Mouse (Mus musculus) testis, postnatal 10 days (tissue): ENCODE data around the gene Plekhg5.

Source experiments
- DNase-seq: peaks from one replicate; pipeline ENCODE4 v3.0.0; 2021; ENCODE audit warnings: low spot score

Gene Plekhg5

DNA sequence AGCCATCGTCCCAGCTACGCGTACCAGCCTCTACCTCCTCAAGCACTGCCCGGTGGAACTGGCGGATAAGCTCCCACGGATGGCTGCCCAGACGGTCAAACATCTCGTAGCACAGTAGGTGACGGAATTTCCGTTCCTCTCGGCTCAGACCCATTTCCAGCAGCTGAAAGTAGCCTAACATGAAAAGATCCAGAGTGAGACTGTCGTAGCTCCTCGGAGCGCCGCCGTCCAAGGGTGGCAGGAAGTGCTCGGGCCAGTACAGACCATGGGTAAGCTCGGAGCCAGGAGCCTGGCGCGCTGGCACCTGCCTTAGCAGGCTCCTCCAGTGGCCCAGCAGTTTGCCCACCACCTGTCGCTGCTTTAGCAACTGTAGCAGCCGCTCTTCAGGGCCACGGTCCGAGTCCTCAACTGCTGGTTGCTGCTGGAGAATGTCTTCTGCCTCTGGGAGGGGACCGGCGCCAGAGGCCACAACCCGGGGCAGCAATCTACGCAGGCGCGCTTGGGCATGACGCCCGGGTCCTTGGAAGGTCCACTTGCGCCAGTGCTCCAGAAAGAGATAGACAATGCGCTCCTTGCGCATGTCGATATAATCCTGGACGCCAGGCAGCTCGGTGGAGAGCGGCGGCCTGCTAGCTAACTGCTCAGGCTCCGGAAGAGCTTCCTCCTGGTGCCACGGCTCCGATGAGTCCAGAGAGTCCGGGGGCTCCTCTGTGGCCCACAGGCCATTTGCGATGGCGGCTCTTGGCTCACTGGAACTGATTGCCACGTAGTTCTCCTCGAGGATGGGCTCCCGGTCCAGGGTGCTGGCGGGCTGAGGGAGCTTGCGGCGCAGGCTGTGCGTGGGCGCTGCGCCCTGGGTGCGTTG, 53.1 kb downstream of the Plekhg5 start:
- DNase-seq: peak; percentile 76

DNA sequence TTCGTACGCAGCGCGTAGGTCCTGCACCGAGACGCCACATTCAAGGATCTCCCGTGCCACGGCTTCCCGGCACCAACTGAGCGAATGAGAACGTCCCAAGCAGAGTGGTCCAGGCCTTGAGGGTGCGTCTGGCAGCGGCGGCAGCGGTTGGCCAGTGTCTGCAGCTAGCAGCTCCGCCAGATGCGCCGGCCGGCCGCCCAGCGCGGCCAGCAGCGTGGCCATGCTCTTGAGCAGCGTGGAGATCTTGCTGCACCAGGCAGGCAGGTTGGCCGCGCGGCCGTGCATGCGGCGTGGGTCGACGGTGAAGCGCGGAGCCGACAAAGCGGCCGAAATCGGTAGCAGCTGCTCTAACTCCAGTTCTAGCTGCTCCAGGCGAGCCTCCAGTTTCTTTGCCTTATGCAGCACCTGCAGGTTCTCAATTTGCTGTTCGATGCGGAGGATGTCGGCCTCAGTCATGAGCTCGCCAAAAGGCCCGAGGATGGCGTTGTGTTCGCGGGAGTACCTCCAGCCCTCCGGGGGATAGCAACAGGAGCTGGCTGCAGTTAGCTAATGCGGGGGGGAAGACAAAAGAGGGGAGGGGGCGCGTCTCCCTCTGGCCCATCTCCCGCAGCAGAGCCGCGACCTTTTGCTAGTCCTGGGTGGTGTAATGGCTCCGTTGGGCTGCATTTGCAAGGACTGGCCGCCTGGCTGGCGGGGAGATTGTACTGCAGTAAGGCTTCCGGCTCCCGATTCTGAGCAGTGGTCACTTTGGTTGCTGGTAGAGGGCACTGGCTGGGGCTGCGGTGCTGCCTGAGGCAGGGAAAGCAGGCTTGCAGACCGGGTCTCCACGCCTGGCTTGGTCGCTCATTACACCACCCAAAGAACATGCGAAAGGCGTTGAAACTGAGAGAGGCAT, 54.0 kb downstream of the Plekhg5 start:
- no peak for DNase-seq

- no peak for DNase-seq
These were observed 55.6 kb downstream of the Plekhg5 start for GRCm38 (mm10) chr4:152127884-152128283.

- DNase-seq: no peak
These were observed 56.5 kb downstream of the Plekhg5 start for GRCm38 (mm10) chr4:152128784-152129183.

GRCm38 (mm10) chr4:152129395-152129930, 57.2 kb downstream of the Plekhg5 start:
- DNase-seq: no peak

- peak; percentile 83 for DNase-seq
These were observed 58.7 kb downstream of the Plekhg5 start for GRCm38 (mm10) chr4:152130771-152131653.

DNA sequence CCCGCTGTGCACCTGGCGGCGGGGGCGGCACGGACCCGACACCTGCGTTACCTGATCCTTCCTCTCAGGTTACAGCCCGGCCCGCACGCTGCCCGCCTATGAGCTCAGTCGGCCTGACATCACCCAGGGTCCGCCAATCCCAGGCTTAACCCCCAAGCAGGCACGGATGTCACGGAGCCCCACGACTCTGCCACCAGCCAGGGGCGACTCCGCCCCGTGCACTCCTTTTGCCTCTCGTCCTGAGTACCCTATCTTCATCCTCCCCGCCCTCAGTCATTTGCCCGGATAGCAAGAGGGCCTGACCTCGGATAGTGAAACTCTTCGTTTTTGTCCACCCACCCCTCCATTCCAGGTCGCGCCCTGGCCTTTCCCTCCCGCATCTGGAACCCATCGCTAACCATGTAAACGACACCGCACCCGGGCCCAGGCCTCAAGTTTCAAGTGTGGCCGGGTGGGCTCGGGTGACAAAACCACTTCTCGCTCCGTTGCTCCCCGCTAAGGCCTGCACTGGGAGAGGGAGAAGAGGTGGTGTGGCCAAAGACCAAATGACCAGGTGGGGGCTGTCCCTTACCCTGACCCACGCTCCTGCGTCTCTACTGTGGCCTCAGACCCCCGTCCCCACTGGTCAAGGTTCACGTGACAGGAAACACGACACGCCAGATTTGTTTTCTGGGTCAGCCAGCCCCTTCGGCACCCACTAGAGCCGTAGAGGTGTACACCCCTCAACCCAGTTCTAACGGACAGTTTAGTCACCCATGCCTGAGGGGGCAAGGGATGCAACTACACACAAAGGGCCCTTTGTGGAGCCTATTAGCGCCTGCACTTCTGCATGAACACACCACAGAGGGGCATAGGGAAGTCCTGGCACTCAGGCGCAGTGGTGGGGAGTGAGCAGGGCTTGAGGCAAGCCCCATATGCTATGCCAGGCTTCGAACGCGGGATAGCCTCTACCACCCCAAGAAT, 59.8 kb downstream of the Plekhg5 start:
- no peak for DNase-seq

- no peak for DNase-seq
These were observed 60.5 kb downstream of the Plekhg5 start for GRCm38 (mm10) chr4:152132772-152133169.

- no peak for DNase-seq
These were observed 60.9 kb downstream of the Plekhg5 start for GRCm38 (mm10) chr4:152133213-152133612.

DNA sequence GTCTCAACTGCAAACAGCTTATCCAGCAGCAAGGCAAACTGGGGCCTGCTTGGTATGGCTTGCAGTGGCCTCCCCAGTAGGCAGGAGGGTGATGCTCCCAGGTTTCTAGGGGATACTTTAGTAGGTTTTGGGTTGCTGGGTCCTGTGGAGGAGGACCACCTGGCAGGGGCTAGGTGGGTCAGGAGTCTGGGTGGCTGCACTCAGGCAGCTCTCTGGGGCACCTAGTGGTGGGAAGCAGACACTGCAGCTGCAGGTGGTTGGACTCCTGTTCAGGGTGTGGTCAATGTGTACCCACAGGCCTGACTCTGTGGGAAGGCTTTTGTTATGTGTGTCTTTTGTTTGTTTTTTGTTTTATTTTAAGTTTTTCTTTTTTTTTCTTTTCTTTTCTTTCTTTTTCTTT, 62.2 kb downstream of the Plekhg5 start:
- peak; percentile 70 for DNase-seq

DNA sequence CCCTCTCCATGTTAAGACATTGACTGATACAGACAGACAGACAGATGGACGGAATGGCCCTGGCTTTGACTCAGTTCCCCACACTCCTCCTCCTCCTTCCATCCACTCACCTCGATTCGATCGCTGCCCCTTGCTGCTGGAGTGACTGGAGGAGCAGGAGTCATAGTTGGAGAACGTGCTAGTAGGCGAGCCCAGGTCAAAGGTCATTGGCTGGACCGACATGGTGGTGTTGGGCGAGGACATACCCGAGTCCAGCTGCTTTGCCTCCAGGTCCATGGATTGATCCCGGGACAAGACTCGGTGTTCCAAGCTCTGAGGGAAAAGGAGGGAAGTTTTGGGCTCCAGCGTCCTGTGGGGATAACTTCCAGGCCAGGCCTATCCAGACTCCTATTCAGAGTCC, 63.1 kb downstream of the Plekhg5 start:
- DNase-seq: no peak

- DNase-seq: no peak
These were observed 64.0 kb downstream of the Plekhg5 start for GRCm38 (mm10) chr4:152136112-152136875.

DNA sequence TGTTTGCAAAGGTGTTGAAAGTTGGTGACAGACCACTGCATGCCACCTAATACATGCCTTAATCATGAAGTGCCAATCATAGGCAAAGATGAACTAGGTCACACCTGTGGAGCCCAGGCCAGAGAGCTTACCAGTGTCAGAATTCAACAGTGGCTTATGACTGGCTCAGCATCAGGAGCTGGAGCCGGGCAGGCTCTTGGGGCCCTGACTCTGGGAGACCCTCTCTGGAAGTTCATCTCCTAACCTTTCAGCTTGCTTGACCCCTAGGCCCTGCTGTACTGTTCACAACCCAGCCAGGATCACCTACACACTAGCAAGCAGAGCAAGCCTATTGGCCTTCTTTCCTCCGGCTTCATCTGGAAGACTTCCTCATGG, 64.6 kb downstream of the Plekhg5 start:
- no peak for DNase-seq

GRCm38 (mm10) chr4:152138497-152139260, 66.4 kb downstream of the Plekhg5 start:
- peak; percentile 96 for DNase-seq

DNA sequence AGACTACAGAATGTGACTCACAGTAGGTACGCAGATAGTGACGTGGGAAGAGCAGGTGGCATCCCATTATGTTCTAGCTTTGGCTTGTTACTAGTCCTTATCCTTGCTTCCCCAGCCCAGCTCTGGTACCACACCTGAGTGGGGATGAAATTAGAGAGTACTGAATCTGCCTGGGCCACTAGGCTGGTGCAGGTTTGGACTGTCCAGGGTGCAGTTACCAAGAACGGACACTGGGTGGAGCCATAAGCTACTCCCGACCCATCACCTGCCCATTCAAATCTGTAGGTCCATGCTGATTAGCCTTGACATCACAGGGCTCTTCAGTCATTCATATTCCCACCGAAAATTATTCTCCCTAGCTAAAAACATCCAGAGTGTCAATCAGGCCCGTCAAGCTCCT, 68.1 kb downstream of the Plekhg5 start:
- no peak for DNase-seq

- DNase-seq: no peak
These were observed 69.3 kb downstream of the Plekhg5 start for GRCm38 (mm10) chr4:152141521-152142135.

GRCm38 (mm10) chr4:152143632-152144031, 71.3 kb downstream of the Plekhg5 start:
- no peak for DNase-seq

GRCm38 (mm10) chr4:152145473-152145872, 73.2 kb downstream of the Plekhg5 start:
- DNase-seq: no peak
